Mouse (Mus musculus): ENCODE measurements around the gene Sash1. TPM values are rescaled to one million over a fixed set of nuclear protein-coding genes. Genes with fewer than 3 reads are reported as not detected.

Gene Sash1
- polyA plus RNA-seq, 1 experiment from 2014 or later = 2.8 TPM

DNA sequence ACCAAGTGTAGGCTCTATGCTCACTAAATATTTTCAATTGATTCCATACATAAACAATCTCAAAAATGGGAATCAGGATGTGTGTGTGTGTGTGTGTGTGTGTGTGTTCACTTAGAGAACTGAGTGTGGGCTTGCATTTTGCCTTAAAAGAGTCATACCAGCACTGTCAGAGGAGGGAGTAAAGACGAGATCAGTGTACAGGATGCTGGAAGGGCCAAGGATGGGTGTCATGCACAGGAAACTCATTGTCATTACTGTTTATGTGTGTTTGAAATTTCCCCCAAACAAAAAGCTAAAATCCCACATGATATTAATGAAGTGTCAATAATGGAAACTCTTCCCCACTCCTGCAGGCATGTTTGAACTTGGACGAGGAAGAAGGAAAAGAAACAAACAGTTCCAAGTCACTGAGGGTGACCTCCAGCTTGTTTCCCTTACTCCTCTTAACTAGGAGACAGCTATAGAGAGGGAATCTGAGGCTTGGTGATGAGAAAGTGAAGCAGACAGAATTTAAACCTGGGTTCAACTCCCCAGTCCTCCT lies 40.6 kb downstream of the Sash1 start:
- WGBS = 36% methylated on average over 2 of the region's 2 CpGs
- ATAC-seq = no peak
- no peaks in the 10 kb centered on the region for H3K9me3 ChIP-seq (ENCODE audit: control insufficient read depth, low read length)
- no peaks in the 10 kb centered on the region for H3K27me3 ChIP-seq (replicated peaks; ENCODE audit: control insufficient read depth, insufficient read depth, low read length)
- H3K4me1 ChIP-seq (ENCODE audit: control insufficient read depth, insufficient read depth, low read length) = peaks cover 6% of the 10 kb centered on the region; the same call in 1 of the 2 replicates
- H3K9ac ChIP-seq (ENCODE audit: low read depth, low read length) = no peak overlapping the region
- no peak overlapping the region for H3K27ac ChIP-seq (ENCODE audit: low read length)
- H3K4me2 ChIP-seq (ENCODE audit: low read depth, low read length) = no peak overlapping the region
- no peaks in the 10 kb centered on the region for H3K36me3 ChIP-seq (ENCODE audit: control insufficient read depth, insufficient read depth, low read length)
- no peak overlapping the region for H3K4me3 ChIP-seq (ENCODE audit: low read length)

DNA sequence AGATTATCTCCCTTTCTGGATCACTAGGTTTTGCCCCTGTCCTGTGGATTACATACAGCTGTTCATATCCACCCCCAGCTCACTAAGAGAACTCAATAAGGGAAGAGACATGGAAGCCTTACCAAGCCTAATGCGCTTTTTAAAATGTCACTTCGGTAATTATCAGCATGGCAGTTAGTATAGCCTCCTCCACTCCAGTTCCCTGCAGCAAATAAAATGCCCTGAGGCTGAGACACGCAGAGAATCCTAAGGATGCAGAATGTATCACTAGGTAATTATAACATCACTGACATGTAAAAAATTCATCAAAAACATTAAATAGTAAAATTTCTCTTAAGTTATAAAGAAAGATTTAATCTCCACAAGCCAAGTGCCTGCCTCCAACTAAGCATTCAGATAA lies 45.9 kb downstream of the Sash1 start:
- Histone ChIP-seq H3K36me3 (ENCODE audit: control insufficient read depth, insufficient read depth, low read length) (no peaks in the 10 kb centered on the region), H3K4me3 (ENCODE audit: low read length) (no peak overlapping the region), H3K9ac (ENCODE audit: low read depth, low read length) (no peak overlapping the region), H3K27me3 (replicated peaks; ENCODE audit: control insufficient read depth, insufficient read depth, low read length) (no peaks in the 10 kb centered on the region), H3K4me1 (ENCODE audit: control insufficient read depth, insufficient read depth, low read length) (0 out of 2 replicates have a peak, but pooled peaks cover 3% of the 10 kb centered on the region), H3K4me2 (ENCODE audit: low read depth, low read length) (no peak overlapping the region), H3K27ac (ENCODE audit: low read length) (no peak overlapping the region), H3K9me3 (ENCODE audit: control insufficient read depth, low read length) (no peaks in the 10 kb centered on the region)
- WGBS = 84% methylated on average over 3 of the region's 3 CpGs
- ATAC-seq = no peak

DNA sequence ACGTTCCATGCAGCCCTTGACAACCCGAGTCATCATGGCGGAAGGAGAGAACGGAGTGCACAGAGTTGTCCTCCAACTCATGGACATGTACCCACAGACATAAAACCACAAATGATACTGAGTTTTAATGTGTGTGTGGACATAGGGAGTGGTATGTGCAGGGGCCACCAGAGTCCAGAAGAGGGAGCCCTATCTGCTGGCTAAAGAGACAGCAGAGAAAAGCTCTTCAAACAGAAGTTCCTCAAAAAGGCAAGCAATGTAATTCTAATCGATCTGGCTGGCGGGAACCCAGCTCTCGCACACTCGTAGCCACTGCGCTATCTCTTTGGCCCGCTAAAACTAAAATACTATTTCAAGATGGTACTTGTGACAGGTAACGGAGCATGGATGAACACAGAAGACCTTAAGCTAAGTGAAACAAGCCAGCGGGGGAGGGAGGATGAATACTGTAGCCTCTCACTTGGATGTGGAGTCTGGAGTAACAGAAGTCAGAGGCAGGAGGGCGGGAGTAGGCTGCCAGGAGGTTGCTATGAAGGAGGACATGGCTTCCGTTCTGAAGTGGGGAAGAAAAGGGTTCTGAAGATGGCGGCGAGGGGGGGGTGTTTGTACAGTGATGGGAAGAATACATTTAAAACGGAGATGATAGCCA lies 51.9 kb downstream of the Sash1 start:
- no peaks in the 10 kb centered on the region for H3K27me3 ChIP-seq (replicated peaks; ENCODE audit: control insufficient read depth, insufficient read depth, low read length)
- H3K4me3 ChIP-seq (ENCODE audit: low read length) = no peak overlapping the region
- no peak overlapping the region for H3K27ac ChIP-seq (ENCODE audit: low read length)
- H3K4me1 ChIP-seq (ENCODE audit: control insufficient read depth, insufficient read depth, low read length) = peaks cover 3% of the 10 kb centered on the region; the same call in 1 of the 2 replicates
- no peak overlapping the region for H3K4me2 ChIP-seq (ENCODE audit: low read depth, low read length)
- WGBS = 90% methylated on average over 17 of the region's 17 CpGs
- no peak for ATAC-seq
- H3K36me3 ChIP-seq (ENCODE audit: control insufficient read depth, insufficient read depth, low read length) = no peaks in the 10 kb centered on the region
- H3K9me3 ChIP-seq (ENCODE audit: control insufficient read depth, low read length) = no peaks in the 10 kb centered on the region
- no peak overlapping the region for H3K9ac ChIP-seq (ENCODE audit: low read depth, low read length)

DNA sequence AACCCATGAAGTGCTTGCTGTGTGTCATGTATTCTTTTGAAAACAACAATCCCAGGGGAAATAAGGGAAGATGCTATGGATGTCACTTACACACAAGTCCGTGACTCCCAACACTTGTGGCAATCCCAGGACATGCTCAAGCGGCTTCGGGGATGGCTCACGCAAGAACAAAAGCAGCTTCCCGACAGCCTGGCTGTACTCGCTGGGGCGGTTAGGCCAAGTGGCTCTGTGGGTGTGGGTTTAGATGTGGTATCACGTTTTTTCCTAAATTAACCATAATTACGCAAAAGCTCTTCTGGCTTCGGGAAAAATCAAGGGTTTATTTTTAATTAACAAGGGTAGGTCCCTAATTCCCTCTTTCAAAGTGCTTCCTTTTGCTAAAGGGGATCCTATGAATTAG lies 59.6 kb downstream of the Sash1 start:
- Histone ChIP-seq H3K9ac (ENCODE audit: low read depth, low read length) (no peak overlapping the region), H3K27me3 (replicated peaks; ENCODE audit: control insufficient read depth, insufficient read depth, low read length) (no peaks in the 10 kb centered on the region), H3K4me2 (ENCODE audit: low read depth, low read length) (no peak overlapping the region)

DNA sequence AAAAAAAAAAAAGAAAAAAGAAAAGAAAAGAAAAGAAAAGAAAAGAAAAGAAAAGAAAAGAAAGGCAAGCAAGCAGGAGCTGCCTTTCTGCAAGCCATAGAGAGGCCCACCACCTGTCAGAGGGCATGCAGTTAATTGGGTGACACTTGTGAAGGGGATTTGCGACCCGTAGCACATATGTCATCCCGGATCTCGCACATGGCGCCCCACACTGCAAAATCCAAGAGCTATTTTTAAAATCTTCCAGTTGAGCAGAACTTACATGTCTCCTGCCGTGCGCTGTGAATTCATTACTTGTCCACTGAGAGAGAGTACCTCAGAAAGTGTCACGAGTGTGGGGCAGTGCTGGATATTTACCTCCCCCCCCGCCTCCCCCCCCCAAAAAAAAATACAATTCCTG lies 60.0 kb downstream of the Sash1 start:
- no peaks in the 10 kb centered on the region for H3K27me3 ChIP-seq (replicated peaks; ENCODE audit: control insufficient read depth, insufficient read depth, low read length)
- H3K36me3 ChIP-seq (ENCODE audit: control insufficient read depth, insufficient read depth, low read length) = no peaks in the 10 kb centered on the region
- no peak for ATAC-seq
- H3K4me1 ChIP-seq (ENCODE audit: control insufficient read depth, insufficient read depth, low read length) = peaks cover 14% of the 10 kb centered on the region
- H3K4me3 ChIP-seq (ENCODE audit: low read length) = no peak overlapping the region
- H3K9ac ChIP-seq (ENCODE audit: low read depth, low read length) = no peak overlapping the region
- no peaks in the 10 kb centered on the region for H3K9me3 ChIP-seq (ENCODE audit: control insufficient read depth, low read length)
- no peak overlapping the region for H3K27ac ChIP-seq (ENCODE audit: low read length)
- no peak overlapping the region for H3K4me2 ChIP-seq (ENCODE audit: low read depth, low read length)
- 84% methylated on average over 9 of the region's 9 CpGs for WGBS

More for the DNA sequence above, 59.6 kb downstream of the Sash1 start:
- H3K4me1 ChIP-seq (ENCODE audit: control insufficient read depth, insufficient read depth, low read length) = peaks cover 14% of the 10 kb centered on the region
- 84% methylated on average over 10 of the region's 10 CpGs for WGBS
- ATAC-seq = no peak
- no peaks in the 10 kb centered on the region for H3K9me3 ChIP-seq (ENCODE audit: control insufficient read depth, low read length)
- H3K27ac ChIP-seq (ENCODE audit: low read length) = no peak overlapping the region
- H3K36me3 ChIP-seq (ENCODE audit: control insufficient read depth, insufficient read depth, low read length) = no peaks in the 10 kb centered on the region
- H3K4me3 ChIP-seq (ENCODE audit: low read length) = no peak overlapping the region

DNA sequence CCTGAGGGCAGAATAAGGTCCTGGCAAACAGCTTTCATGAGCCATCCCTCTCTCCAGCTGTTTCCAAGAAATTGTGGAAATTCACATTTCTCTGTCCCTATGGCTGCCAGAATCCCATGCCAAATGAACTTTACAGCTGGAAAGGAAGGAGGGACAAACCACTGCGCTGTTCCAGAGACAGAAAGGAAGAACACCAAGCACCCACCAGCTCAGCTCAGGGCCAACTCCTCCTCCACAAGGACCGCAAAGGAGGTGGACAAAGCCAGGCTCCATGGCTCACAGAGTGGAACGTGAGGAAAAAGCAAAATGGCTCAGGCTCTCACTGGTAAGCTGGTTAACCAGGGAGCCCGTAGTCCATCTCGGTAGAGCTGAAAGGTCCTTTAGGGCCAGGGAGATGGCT lies 67.8 kb downstream of the Sash1 start:
- Histone ChIP-seq H3K4me3 (ENCODE audit: low read length) (no peak overlapping the region), H3K36me3 (ENCODE audit: control insufficient read depth, insufficient read depth, low read length) (no peaks in the 10 kb centered on the region), H3K9ac (ENCODE audit: low read depth, low read length) (no peak overlapping the region), H3K4me1 (ENCODE audit: control insufficient read depth, insufficient read depth, low read length) (peaks cover 29% of the 10 kb centered on the region), H3K27me3 (replicated peaks; ENCODE audit: control insufficient read depth, insufficient read depth, low read length) (no peaks in the 10 kb centered on the region), H3K4me2 (ENCODE audit: low read depth, low read length) (no peak overlapping the region), H3K9me3 (ENCODE audit: control insufficient read depth, low read length) (no peaks in the 10 kb centered on the region), H3K27ac (ENCODE audit: low read length) (no peak overlapping the region)
- ATAC-seq = no peak
- WGBS = 81% methylated on average over 5 of the region's 5 CpGs

DNA sequence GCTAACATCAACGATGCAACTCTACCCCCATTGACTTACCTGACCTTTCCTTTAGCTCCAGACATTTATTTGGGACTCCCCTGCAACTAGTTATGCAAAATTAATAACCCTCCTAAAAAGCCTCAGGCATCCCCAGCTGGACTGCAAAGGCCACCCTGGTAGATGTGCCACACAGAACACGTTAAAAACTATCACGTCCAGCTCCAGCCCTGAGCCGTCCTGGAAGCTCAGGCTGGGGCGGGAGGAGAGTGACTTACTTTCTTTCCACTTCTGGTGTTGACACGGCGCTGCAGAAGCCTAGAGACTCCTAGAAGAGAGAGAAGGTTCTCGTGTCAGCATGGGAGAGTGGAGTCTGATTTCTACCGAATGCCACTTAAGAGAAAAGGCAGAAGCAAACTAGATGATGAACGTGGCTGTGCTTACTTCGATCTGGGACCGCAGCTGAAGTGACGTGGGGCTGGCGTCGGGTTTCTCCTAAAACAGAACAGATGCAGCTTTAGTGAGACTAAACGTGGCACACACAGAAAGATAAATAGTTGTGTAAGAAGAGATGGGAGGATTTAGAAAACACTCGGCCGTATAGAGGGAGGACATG lies 71.8 kb downstream of the Sash1 start:
- no peak overlapping the region for H3K4me3 ChIP-seq (ENCODE audit: low read length)
- WGBS = 43% methylated on average over 18 of the region's 18 CpGs
- H3K4me2 ChIP-seq (ENCODE audit: low read depth, low read length) = no peak overlapping the region

DNA sequence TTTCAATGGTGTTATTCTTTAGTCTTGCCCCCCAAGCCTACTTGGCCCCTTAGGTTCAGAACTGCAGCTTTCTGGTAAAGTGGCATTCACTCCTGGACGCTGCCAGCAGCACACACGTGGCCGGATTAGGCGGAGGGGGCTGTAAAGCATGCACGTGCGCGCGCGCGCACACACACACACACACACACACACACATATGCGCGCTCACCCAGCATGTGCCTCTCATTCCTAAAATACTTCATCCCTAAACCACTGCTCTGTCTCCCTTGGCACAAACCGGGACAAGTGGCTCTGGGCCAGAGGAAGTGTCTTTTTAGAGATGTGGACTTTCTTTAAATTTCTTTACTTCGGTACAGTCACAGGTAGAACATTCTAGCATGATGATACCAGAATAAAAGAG lies 72.6 kb downstream of the Sash1 start:
- Histone ChIP-seq H3K27me3 (replicated peaks; ENCODE audit: control insufficient read depth, insufficient read depth, low read length) (no peaks in the 10 kb centered on the region), H3K4me2 (ENCODE audit: low read depth, low read length) (no peak overlapping the region), H3K27ac (ENCODE audit: low read length) (no peak overlapping the region), H3K9me3 (ENCODE audit: control insufficient read depth, low read length) (no peaks in the 10 kb centered on the region), H3K36me3 (ENCODE audit: control insufficient read depth, insufficient read depth, low read length) (0 out of 2 replicates have a peak, but pooled peaks cover 3% of the 10 kb centered on the region), H3K4me1 (ENCODE audit: control insufficient read depth, insufficient read depth, low read length) (peaks cover 19% of the 10 kb centered on the region), H3K4me3 (ENCODE audit: low read length) (no peak overlapping the region), H3K9ac (ENCODE audit: low read depth, low read length) (no peak overlapping the region)
- WGBS = 79% methylated on average over 14 of the region's 14 CpGs
- ATAC-seq = no peak

More for the DNA sequence above, 71.8 kb downstream of the Sash1 start:
- Histone ChIP-seq H3K9ac (ENCODE audit: low read depth, low read length) (no peak overlapping the region), H3K36me3 (ENCODE audit: control insufficient read depth, insufficient read depth, low read length) (0 out of 2 replicates have a peak, but pooled peaks cover 3% of the 10 kb centered on the region), H3K27ac (ENCODE audit: low read length) (peak overlapping the region; percentile 57; the same call in 1 of the 2 replicates), H3K27me3 (replicated peaks; ENCODE audit: control insufficient read depth, insufficient read depth, low read length) (no peaks in the 10 kb centered on the region), H3K9me3 (ENCODE audit: control insufficient read depth, low read length) (no peaks in the 10 kb centered on the region), H3K4me1 (ENCODE audit: control insufficient read depth, insufficient read depth, low read length) (peaks cover 19% of the 10 kb centered on the region)
- ATAC-seq = no peak

DNA sequence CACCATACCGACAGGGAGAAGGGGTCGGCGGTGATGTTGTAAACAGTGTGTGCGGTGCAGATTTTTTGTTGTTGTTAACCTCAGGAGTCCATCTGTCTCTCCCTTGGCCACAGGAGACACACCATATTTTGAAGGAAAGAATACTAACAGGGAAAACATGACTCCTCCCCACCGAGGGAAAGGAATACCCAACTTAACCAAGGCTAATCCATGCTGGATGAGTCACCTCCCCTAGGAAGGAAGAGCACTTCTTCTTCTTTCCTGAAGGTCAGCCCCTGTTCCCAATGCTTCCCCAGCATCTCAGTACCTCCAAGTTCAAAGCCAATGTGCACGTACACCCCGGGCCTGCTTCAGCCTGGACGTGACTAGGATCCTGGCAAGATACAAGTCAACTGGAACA lies 73.1 kb downstream of the Sash1 start:
- 63% methylated on average over 8 of the region's 8 CpGs for WGBS
- H3K27ac ChIP-seq (ENCODE audit: low read length) = no peak overlapping the region

More for the DNA sequence above, 73.1 kb downstream of the Sash1 start:
- Histone ChIP-seq H3K9me3 (ENCODE audit: control insufficient read depth, low read length) (no peaks in the 10 kb centered on the region), H3K36me3 (ENCODE audit: control insufficient read depth, insufficient read depth, low read length) (0 out of 2 replicates have a peak, but pooled peaks cover 3% of the 10 kb centered on the region), H3K4me2 (ENCODE audit: low read depth, low read length) (no peak overlapping the region), H3K27me3 (replicated peaks; ENCODE audit: control insufficient read depth, insufficient read depth, low read length) (no peaks in the 10 kb centered on the region), H3K9ac (ENCODE audit: low read depth, low read length) (no peak overlapping the region), H3K4me3 (ENCODE audit: low read length) (no peak overlapping the region), H3K4me1 (ENCODE audit: control insufficient read depth, insufficient read depth, low read length) (peaks cover 17% of the 10 kb centered on the region)
- no peak for ATAC-seq
